25 mouse cellular contexts compared by ENCODE assay signal in the genomic region with DNA sequence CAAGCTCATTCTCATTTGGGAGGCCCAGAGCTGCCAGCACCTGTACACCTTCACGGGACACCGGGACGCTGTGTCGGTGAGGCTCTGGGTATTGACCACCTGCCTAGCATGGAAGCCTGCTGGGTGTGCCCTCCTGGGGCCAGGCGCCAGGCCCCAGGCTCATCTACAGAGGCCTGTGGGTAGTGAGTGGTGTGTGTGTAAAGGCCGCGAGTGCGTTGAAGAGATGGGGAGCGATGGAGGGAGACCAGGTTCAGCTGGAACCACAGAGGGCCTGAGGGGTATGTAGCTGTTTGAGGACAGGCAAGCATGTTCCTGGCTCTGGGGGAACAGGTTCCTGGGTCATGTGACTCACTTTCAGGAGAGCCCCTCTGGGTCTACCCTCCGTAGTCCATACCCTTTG. TPM values are rescaled to one million over a fixed set of nuclear protein-coding genes. Genes with fewer than 3 reads are reported as not detected.
"Had no signal": no experiment of that assay in that cellular context is flagged by ENCODE, and none has a peak within 500 bp of the region (broad histone marks: within the 10 kb centered on the region; RNA-seq: fewer than 3 reads in every experiment).

No protein-coding gene starts in this region.

- H3K27ac ChIP-seq: lung, embryonic 15.5 days; macrophage; midbrain, embryonic 13.5 days; midbrain, embryonic 15.5 days; neural tube, embryonic 12.5 days had no signal

- H3K9me3 ChIP-seq: lung, embryonic 15.5 days; megakaryocyte, embryonic 14.5 days; midbrain, embryonic 13.5 days; midbrain, embryonic 15.5 days; neural tube, embryonic 12.5 days had no signal

- H3K9ac ChIP-seq: lung, embryonic 15.5 days; midbrain, embryonic 13.5 days; midbrain, embryonic 15.5 days; neural tube, embryonic 12.5 days had no signal

- DNase-seq: lung, adult 2 months; lung, postnatal 14 days; lung, postnatal 36 days; right cerebral cortex, postnatal 14 days; right cerebral cortex, postnatal 4 days; thymus, adult 2 months; thymus, postnatal 25 days; thymus, postnatal 4 days had no signal

- H3K4me2 ChIP-seq: lung, embryonic 15.5 days; midbrain, embryonic 11.5 days; midbrain, embryonic 13.5 days; midbrain, embryonic 15.5 days; neural tube, embryonic 12.5 days had no signal

- H3K4me3 ChIP-seq: lung, embryonic 15.5 days; megakaryocyte, embryonic 14.5 days; midbrain, embryonic 13.5 days; midbrain, embryonic 15.5 days; neural tube, embryonic 12.5 days had no signal

- ATAC-seq: lung, postnatal 0 days; midbrain, embryonic 13.5 days; midbrain, embryonic 15.5 days had no signal

- H3K27me3 ChIP-seq: lung, embryonic 15.5 days; megakaryocyte, embryonic 14.5 days; midbrain, embryonic 13.5 days; midbrain, embryonic 15.5 days; neural tube, embryonic 12.5 days had no signal

RNA-seq across cellular contexts. Expression of a gene that starts 16.6 kb away (rescaled TPM):
- total RNA-seq: megakaryocyte progenitor cell, adult 5-6 weeks; midbrain, postnatal 0 days; monocyte, adult 5-6 weeks; neutrophil, adult 5-6 weeks had no signal
- polyA plus RNA-seq: lung, embryonic 15.5 days; lung, postnatal 0 days; macrophage; midbrain, embryonic 11.5 days; midbrain, embryonic 13.5 days; midbrain, embryonic 15.5 days; midbrain, postnatal 0 days; neural tube, embryonic 12.5 days; neural tube, embryonic 14.5 days; small intestine, adult 2 months; stomach, embryonic 14.5 days; stomach, embryonic 16.5 days; thymus, adult 2 months; urinary bladder, adult 2 months had no signal

RNA-seq across cellular contexts. Expression of a gene that starts 17.4 kb away (rescaled TPM):
- total RNA-seq: megakaryocyte progenitor cell, adult 5-6 weeks; neutrophil, adult 5-6 weeks had no signal
- polyA plus RNA-seq: macrophage had no signal
